Mouse (Mus musculus) liver, postnatal 0 days (tissue): Measurements from ENCODE around the gene Sorbs1.

Experiments used
- CTCF ChIP-seq: sonication (generic); IDR thresholded peaks from 2 replicates; pipeline ENCODE4 v1.5.1; 2016; ENCODE audit warnings: antibody characterized with exemption, low read depth
- EP300 ChIP-seq: IDR thresholded peaks from 2 replicates; pipeline ENCODE4 v1.6.1; 2016; ENCODE audit warnings: antibody characterized with exemption, low read depth, mild to moderate bottlenecking

GRCm38 (mm10) chr19:40458806-40459205, 54.8 kb downstream of the Sorbs1 start:
- no peak for TF ChIP-seq CTCF
- TF ChIP-seq EP300 = no peak
